In the genomic region with DNA sequence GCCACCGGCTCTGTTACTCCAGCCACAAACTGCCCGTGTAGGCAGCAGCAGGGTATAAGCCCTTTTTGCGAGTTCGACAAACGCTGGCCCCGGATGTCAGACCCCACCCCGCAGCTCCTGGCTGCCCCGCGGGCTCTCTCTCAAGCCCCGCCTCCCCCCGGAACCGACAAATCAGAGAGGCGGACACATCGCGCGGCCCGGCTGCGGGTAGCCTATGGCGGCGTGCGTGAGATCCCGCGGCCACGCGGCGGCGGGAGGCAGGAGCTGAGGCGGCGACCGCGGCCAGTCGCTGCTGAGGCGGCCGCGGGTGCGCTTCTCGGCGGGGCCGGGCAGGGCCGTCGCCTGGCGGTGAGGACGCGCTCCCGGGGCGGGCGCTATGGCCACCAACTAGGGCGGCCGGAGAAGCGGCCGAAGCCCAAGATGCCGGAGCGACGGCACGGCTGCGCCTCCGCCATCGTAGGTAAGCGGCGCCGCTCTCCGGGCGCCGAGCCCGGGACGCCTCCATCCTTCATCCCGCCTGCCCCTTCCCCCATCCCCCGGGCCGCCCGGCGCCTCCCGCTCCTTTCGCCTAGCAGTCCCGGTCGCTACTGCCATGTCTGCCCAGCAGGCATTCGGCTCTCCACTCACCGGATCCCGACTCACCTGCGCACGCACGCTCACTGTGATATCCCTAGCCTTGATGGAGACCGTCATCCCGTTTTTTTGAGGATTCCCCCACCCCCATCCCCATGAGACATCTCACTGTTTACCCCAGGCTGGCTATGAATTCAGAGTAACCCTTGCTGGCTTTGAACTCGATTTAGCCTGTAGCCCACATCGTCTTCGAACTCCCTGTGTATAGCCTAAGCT, we compare ENCODE assay signal across 8 mouse cellular contexts. TPM values are rescaled to one million over a fixed set of nuclear protein-coding genes. Genes with fewer than 3 reads are reported as not detected.
DNase-seq lines count a peak whose midpoint lies in the region; ATAC-seq lines count a peak whose summit lies in the region.

No protein-coding gene starts in this region.

- peak overlapping the region; percentile 78 for H3K4me3 ChIP-seq in forebrain, embryonic 10.5 days
- peak overlapping the region; percentile 73 for H3K4me3 ChIP-seq in heart, embryonic 15.5 days
- H3K4me3 ChIP-seq in liver, embryonic 12.5 days, result peak overlapping the region; percentile 80

- peak overlapping the region; percentile 72 for H3K9ac ChIP-seq in heart, embryonic 15.5 days
- peak overlapping the region; percentile 90 for H3K9ac ChIP-seq in liver, embryonic 12.5 days

- H3K4me1 ChIP-seq in forebrain, embryonic 10.5 days, result peaks cover 19% of the 10 kb centered on the region
- peaks cover 11% of the 10 kb centered on the region for H3K4me1 ChIP-seq in heart, embryonic 15.5 days (replicated peaks)
- H3K4me1 ChIP-seq in liver, embryonic 12.5 days, result peaks cover 28% of the 10 kb centered on the region

- H3K36me3 ChIP-seq in forebrain, embryonic 10.5 days (replicated peaks), result peaks cover 41% of the 10 kb centered on the region
- no peaks in the 10 kb centered on the region for H3K36me3 ChIP-seq in heart, embryonic 15.5 days
- peaks cover 18% of the 10 kb centered on the region for H3K36me3 ChIP-seq in liver, embryonic 12.5 days
- H3K36me3 ChIP-seq in splenic B cell, adult 2 months (ENCODE audit: control insufficient read depth, insufficient read depth, low read length, poor library complexity, severe bottlenecking), result no peaks in the 10 kb centered on the region

- peaks cover 14% of the 10 kb centered on the region for H3K27me3 ChIP-seq in forebrain, embryonic 10.5 days (ENCODE audit: poor library complexity, severe bottlenecking)
- H3K27me3 ChIP-seq in heart, embryonic 15.5 days, result peaks cover 8% of the 10 kb centered on the region
- H3K27me3 ChIP-seq in liver, embryonic 12.5 days (replicated peaks), result peaks cover 8% of the 10 kb centered on the region; the same call in 1 of the 2 replicates
- no peaks in the 10 kb centered on the region for H3K27me3 ChIP-seq in splenic B cell, adult 2 months (ENCODE audit: control insufficient read depth, insufficient read depth, low read length, poor library complexity, severe bottlenecking)

- peak overlapping the region; percentile 96 for H3K27ac ChIP-seq in forebrain, embryonic 10.5 days
- H3K27ac ChIP-seq in heart, embryonic 15.5 days, result peak overlapping the region; percentile 24
- H3K27ac ChIP-seq in liver, embryonic 12.5 days, result peak overlapping the region; percentile 81

- ATAC-seq in heart, embryonic 15.5 days (replicated peaks; ENCODE audit: insufficient number of reproducible peaks, insufficient read depth, low FRiP score, low read depth), result peak; percentile 95
- peak; percentile 92 for ATAC-seq in liver, embryonic 12.5 days

- whole genome bisulfite sequencing in forebrain, embryonic 10.5 days, result 1% methylated on average over 86 of the region's 86 CpGs
- under 1% methylated on average over 64 of the region's 86 CpGs for WGBS in heart, embryonic 15.5 days
- WGBS in liver, embryonic 12.5 days (ENCODE audit: insufficient replicate concordance), result 2% methylated on average over 85 of the region's 86 CpGs

- peak overlapping the region; percentile 96 for H3K4me2 ChIP-seq in heart, embryonic 15.5 days
- peak overlapping the region; percentile 98 for H3K4me2 ChIP-seq in liver, embryonic 12.5 days

- DNase-seq in CD4-positive, CD25-positive, alpha-beta regulatory T cell, adult 2 months (ENCODE audit: low read depth, low spot score), result peak; percentile 92
- peak; percentile 77 for DNase-seq in c-Kit-negative CD71-positive TER-119-positive erythroid progenitor cells, embryonic 14.5 days (ENCODE audit: low read depth, low spot score)
- DNase-seq in forebrain, embryonic 10.5 days (ENCODE audit: extremely low spot score, low spot score), result peak; percentile 93
- DNase-seq in kidney, postnatal 14 days, result peak; percentile 95
- peak; percentile 92 for DNase-seq in naive thymus-derived CD4-positive, alpha-beta T cell, adult 2 months (ENCODE audit: low read depth)
- DNase-seq in splenic B cell, adult 2 months (ENCODE audit: low read depth, low spot score), result peak; percentile 92

- peaks cover 9% of the 10 kb centered on the region for H3K9me3 ChIP-seq in forebrain, embryonic 10.5 days
- no peaks in the 10 kb centered on the region for H3K9me3 ChIP-seq in heart, embryonic 15.5 days (replicated peaks)
- H3K9me3 ChIP-seq in liver, embryonic 12.5 days (replicated peaks), result peaks cover 7% of the 10 kb centered on the region; the same call in 1 of the 2 replicates

RNA-seq across cellular contexts. Expression of gene Tpst1, which starts 6.3 kb away (rescaled TPM):
- 54.9 and 57.0 TPM in 2 replicates for polyA plus RNA-seq in forebrain, embryonic 10.5 days (2016; fragmentation: Nextera tagmentation; extraction: Ambion mirVana)
- polyA plus RNA-seq in heart, embryonic 15.5 days (2015; fragmentation: Nextera tagmentation; extraction: Ambion mirVana), result 27.2 and 33.2 TPM in 2 replicates
- 37.1 and 37.2 TPM in 2 replicates for polyA plus RNA-seq in liver, embryonic 12.5 days (2016; fragmentation: Nextera tagmentation; extraction: Ambion mirVana)

RNA-seq across cellular contexts. Expression of gene Crcp, which starts 50.3 kb away (rescaled TPM):
- 61.3 and 64.0 TPM in 2 replicates for polyA plus RNA-seq in forebrain, embryonic 10.5 days (2016; fragmentation: Nextera tagmentation; extraction: Ambion mirVana)
- polyA plus RNA-seq in heart, embryonic 15.5 days (2015; fragmentation: Nextera tagmentation; extraction: Ambion mirVana), result 20.6 and 26.8 TPM in 2 replicates
- 33.9 and 34.7 TPM in 2 replicates for polyA plus RNA-seq in liver, embryonic 12.5 days (2016; fragmentation: Nextera tagmentation; extraction: Ambion mirVana)

RNA-seq across cellular contexts. Expression of gene Asl, which starts 50.4 kb away (rescaled TPM):
- polyA plus RNA-seq in forebrain, embryonic 10.5 days (2016; fragmentation: Nextera tagmentation; extraction: Ambion mirVana), result 33.2 and 36.6 TPM in 2 replicates
- polyA plus RNA-seq in heart, embryonic 15.5 days (2015; fragmentation: Nextera tagmentation; extraction: Ambion mirVana), result 16.0 and 22.2 TPM in 2 replicates
- 39.1 and 41.1 TPM in 2 replicates for polyA plus RNA-seq in liver, embryonic 12.5 days (2016; fragmentation: Nextera tagmentation; extraction: Ambion mirVana)

Comparison
In these comparisons a context has a peak if more than half of its experiments do, and no peak if none do; other contexts are left out.
1. Peak in every context shown above with its lines: DNase-seq, ATAC-seq, H3K4me3 ChIP-seq and H3K27ac ChIP-seq.
2. H3K27ac ChIP-seq: peak in every context shown above with its lines; median percentile 96 in forebrain, embryonic 10.5 days; 81 in liver, embryonic 12.5 days; 24 in heart, embryonic 15.5 days.